Mouse (Mus musculus): ENCODE results near the gene Aebp2.

Gene Aebp2

DNA sequence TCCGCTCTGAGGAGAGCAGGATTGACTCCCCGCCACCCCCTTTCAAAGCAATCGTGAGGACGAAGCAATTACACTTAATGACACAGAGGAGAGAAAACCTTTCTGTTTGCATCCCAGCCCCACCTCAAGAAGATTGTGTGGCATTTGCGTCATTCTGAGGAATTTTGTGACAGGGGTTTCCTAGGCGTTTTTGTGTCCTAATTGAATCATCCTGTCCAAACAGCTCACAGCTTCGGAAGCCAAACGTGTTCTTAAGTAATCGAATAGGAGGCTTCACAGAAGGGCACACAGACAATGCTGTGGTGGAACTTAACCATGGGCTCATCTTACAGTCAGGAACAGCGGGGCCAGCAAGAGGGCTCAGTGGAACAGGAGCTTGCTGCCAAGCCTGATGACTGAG, 15.9 kb upstream of the Aebp2 start:
- CTCF ChIA-PET = no interaction called here

DNA sequence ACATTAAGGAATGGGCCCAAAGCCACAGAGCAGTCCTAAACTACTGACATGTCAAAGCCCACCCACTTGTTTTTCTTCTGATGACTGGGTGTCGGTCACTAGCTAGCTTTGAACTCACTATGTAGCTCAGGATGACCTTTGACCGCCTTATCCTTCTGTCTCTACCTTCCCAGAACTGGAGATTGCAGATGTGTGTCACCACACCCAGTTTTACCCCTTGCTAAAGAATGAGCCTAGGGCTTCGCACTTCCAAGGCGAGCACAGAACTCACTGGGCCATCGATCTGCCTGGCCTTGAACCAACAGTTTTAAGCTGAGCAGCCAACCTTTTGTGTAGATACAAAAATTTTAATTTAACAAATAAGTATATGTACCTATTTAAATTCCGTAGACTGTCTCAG, 13.8 kb upstream of the Aebp2 start:
- CTCF ChIA-PET = no interaction called here

DNA sequence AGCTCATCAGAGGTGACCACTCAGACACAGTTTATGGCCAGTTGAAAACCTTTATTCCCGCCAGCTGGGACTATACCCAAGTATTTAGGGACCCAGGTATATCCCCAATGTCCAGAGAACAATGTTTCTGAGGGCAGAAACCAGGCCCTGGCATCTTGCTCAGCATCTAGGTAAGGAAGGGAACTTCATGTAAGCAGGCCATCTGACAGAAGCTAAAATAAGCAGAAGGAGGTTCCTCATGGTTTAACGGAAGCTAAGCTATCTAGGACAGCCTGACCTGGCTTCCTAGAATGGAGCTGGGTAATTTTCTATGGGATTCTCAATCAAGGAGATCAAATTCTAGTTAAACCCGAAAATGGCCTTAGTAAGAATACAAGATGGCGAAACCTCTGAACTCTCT, 12.9 kb upstream of the Aebp2 start:
- CTCF ChIA-PET = no interaction called here

DNA sequence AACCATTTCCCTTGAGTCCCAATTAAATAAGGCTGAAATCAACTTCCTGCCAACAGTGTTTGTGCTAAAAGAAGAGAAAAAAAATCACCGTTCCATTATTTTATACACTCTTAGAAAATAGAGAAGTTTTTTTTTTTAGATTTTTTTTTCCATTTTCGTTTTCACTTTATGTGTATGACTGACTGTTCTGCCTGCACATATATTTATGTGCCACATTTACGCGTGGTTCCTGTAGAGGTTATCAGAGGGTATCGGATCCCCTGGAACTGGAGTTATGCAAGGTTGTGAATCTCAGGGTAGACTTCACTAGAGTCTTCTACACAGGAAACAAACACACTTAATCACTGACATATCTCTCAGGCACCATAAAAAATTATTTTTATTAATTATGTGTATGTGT, 12.3 kb upstream of the Aebp2 start:
- CTCF ChIA-PET = interaction anchor here (0.6 kb wide), 1 partner anchor 224 kb away, joined by 3 read pairs; no protein-coding TSS in a partner anchor

DNA sequence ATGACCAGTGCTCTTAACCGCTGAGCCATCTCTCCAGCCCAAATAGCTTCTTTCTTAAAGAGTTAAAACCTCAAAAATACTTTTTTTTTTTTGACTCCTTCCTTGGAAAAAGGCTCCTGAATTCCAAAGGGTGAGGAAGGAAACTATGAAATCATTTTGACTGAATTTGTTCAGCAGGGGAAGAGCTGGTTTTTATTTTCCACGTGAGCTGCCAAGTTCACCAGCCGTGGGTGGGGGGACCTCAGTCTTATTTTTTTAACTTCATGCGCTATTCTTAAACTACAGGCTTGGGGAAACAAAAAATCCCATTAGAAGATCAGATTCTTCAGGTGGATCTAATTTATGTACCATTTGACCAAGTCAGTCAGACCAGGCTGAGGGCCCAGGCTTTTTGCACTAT, 11.2 kb upstream of the Aebp2 start:
- CTCF ChIA-PET = interaction anchor here (0.6 to 0.7 kb wide), 2 partner anchors 26 to 101 kb away, joined by 3 to 5 read pairs; no protein-coding TSS in a partner anchor

DNA sequence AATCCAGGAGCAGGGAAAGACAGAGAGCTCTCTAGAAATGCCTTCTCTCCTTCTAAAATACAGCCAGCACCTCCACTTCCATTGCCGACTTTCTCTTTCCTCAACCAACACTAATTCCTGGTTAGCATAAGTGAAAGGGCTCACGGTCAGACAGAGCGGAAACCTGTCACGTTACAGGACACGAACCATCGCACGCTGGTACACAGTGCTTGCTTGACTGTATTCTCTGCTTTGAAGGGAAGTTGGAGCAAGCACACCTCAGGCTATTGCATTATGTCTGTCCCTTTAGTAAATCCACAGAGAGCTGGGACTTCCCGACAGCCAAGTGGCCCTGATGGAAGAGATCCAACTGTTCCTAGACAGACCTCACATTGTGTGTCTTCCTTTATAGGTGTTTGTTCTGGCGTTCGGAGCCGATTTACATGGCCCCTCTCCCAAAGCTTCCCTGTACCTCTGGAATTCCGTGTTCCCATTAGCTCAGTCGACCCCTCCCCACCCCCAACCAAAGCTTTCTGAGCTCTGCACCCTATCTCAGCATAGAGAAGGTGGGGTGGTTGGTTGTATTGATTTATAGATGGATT, 10.5 kb upstream of the Aebp2 start:
- CTCF ChIA-PET = interaction anchor here (0.7 kb wide), 1 partner anchor 25 kb away, joined by 5 read pairs; no protein-coding TSS in a partner anchor

DNA sequence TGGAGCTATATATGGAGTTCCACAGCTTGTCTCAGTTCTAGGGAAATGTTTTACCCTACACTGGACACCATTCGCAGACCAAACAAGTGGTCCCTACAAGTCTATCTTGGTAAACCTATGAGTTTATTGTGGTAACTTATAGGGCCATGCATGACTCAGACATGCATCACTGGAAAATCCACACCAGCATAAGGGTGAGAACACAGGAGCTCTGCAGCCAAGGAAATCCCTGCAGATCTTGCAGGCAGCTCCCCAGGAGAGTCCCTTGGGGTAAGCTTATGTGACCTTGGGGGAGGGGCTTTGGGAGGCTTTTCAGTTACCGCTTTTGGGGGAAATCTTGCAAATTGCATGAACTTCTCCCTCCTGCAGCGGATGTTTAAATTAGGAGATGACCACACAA, 8.6 kb upstream of the Aebp2 start:
- CTCF ChIA-PET = interaction anchor here (0.6 to 0.7 kb wide), 2 partner anchors 8 to 1761 kb away, joined by 4 read pairs; no protein-coding TSS in a partner anchor

DNA sequence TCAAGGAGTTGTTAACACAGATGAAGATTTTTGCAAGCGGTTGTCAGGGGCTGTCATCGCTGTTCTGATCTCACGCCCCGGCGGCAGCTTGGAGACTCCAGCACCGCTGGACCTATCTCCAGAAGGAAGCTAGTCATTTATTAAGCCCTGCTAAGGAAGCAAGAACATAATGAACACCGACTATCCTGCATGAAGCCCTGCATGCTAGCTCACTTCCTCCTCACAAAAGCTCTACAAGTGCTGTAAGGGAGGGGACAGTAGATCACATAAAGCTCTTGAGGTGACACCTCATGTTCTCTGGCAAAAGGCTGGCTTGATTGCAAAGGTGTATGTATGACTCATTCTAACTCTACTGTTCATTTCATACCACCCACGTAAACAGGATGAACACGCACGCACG, 7.8 kb upstream of the Aebp2 start:
- CTCF ChIA-PET = no interaction called here

DNA sequence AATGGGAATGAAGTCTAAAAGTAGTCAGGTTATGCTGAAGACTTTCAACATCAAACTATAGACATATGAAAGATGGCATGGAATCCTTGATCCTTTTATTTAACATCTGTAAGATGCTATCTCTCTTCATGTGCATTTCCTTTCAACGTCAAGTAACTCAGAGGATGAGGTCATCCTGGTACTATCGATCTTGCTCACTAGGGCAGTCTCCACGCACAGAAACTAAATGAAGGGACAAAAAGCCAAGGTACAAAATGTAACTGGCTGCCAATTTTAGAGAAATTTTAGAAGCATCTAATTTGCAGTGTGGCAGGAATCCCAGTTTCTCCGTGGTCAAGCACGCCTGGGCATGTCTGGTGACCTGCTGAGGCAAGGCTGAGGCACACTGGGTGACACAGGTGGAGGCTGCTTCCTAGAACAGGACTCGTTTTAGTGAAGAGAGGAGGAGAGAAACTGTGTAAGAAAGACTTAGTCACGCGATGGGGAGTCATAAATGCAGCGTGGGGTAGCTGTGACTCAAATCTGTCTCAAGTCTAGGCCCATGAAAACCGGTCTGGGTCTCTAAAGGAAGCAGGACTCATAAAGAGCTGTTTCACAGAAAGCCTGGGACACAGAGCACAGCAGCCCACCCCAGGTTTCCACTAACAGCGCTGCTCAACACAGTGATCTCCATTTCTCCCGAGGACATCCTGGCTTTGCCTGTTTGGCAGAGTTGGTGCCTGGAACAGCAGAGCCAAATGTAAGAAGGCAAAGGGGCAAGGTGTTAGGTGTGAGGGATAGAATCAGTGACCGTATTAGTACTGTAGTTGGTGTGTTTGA, 1.7 kb upstream of the Aebp2 start:
- CTCF ChIA-PET = no interaction called here

DNA sequence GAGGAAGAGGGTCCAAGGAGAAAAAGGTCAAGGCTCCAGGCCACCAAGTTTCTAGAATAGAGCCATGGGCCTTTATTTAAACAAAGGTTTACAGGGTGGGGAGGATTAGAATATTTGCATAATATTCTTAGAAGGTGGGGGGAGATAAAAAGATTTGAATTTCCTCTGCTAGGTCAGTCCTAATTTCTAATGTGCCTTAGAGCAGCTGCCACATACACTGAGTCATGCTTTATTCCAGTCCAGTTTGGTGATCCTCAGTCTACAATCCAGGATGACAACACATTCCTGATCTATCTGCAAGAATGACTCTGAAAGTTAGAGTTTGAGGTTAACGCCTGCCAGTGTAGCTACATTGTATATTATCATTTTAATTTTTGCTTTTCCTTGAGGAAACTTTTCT, 841 bp upstream of the Aebp2 start:
- CTCF ChIA-PET = interaction anchor here (0.6 to 0.7 kb wide), 2 partner anchors 8 to 153 kb away, joined by 4 to 6 read pairs; no protein-coding TSS in a partner anchor

DNA sequence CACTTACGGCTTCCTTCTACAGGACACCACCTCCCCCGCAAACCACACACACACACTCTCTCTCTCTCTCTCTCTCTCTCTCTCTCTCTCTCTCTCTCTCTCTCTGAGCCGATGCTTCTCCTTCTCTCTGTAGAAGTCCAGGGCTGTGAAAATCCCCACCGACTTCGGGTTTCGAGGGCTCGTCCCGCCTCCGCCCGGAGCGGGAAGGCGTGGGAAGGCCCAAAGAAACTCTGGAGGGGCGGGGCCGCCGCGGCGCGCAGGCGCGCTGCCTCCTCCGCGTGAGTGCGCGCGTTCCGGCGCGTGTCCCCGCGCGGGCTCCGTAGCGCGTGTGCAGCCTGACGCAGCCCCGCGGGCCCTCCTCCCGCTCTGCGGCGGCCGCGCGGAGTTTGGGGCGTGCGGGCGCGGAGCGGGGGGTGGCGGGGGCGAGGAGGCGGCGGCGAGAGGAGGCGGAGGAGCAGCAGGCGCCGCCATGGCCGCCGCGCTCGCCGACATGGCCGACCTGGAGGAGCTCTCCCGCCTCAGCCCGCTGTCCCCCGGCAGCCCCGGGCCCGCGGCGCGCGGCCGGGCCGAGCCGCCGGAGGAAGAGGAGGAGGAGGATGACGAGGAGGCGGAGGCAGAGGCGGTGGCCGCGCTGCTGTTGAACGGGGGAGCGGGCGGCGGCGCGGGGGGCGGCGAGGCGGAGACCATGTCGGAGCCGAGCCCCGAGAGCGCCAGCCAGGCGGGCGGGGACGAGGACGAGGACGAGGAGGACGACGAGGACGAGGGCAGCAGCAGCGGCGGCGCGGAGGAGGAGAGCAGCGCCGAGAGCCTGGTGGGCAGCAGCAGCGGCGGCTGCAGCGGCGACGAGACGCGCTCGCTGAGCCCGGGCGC, 998 bp downstream of the Aebp2 start:
- CTCF ChIA-PET = no interaction called here

DNA sequence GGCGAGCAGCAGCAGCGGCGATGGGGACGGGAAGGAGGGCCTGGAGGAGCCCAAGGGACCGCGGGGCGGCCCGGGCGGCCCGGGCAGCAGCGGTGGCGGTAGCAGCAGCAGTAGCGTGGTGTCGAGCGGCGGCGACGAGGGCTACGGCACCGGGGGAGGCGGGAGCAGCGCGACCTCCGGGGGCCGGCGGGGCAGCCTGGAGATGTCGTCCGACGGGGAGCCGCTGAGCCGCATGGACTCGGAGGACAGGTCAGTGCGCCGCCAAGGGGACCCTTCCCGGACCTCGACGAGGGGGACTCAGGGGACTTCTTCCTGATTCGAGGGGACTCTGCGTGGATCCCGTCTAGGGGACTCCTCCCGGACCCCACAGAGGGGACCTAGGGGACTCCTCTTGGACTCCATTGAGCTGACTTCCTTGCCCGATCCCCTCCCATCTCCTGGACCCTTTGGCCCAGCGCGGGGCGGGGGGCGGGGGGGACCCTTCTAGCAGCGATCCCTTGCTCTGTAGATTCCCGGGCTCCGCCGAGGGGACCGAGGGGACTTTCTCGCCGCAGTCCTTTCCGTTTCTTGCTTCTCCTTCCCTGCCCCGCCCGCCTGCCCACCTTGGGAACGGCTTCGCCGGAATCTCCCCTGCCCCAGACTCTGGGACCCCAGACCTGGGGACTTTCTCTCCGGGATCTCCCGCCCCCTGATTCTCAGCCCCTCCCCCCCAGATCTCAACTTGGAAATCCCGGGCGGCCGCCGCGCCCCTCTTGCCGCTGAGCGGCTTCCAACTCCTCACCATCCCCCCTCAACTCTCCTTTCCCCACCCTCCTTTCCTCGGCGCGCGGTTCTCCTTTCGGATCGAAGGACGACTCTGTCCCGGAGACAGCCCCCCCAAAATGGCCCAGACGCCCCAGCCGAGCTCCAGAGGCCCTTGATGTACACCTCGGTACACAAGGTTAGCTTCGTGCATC, 1.9 kb downstream of the Aebp2 start:
- CTCF ChIA-PET = interaction anchor here (0.5 kb wide), 1 partner anchor 1761 kb away, joined by 5 read pairs; no protein-coding TSS in a partner anchor

DNA sequence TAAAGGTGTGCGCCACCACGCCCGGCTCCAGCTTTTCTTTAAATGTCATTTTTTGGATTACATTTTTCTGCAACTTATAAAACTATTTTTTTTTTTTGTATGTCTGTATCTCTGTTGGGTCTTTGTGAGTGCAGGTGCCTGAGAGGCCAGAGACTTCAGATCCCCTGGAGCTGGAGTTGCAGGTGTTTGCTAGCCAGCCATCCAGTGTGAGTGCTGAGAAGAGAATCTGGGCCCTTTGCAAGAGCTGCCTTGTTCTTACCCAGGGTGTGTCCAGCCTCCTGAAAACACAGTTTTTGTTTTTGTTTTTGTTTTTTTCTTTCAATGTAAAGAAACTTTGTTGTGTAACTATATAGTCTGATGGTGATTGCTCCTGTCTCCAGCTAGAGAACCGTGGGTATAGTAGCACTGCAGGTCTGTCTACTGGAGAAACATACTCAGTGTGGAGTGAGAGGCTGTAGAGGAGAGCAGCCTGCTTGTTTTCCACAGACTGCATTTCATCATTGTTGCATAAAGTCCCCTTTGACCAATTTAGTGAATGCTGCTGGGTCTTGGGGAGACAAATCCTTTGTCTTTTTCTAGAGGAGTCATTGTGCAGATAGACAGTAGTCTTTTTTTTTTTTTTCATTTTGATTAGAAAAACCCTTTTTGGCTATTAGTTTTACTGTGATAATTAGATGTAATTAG, 6.9 kb downstream of the Aebp2 start:
- CTCF ChIA-PET = no interaction called here

DNA sequence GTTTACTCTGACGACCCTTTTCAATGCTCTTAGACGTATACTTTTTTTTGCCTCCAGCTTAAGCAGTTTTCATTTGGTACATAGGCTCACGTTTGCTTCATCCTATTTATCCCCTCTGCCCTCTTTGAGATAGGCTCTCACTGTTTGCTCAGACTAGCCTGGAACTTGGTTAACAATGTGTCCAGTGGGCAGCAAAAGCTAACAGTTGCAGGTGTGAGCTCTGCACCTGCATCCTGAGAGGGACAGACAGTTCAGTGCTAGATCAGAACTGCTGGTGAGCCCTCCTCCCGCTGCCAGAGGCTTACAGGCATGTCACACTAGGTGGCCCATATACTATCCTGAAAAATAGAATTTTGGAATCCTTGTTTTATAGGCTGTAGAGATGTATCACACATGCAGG, 7.8 kb downstream of the Aebp2 start:
- CTCF ChIA-PET = no interaction called here

DNA sequence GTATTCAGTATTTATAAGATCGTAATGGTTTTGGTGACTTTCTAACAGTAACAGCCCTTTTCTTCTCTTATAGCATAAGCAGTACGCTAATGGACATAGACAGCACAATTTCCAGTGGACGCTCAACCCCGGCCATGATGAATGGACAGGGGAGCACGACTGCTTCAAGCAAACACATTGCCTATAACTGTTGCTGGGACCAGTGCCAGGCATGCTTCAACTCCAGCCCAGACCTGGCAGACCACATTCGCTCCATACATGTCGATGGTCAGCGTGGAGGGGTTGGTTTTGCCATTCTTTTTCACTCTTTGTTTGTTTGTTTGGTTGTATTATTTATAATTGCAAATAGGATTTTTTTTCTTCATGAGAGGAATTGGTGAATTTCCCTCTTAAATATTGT, 11.2 kb downstream of the Aebp2 start:
- CTCF ChIA-PET = no interaction called here

DNA sequence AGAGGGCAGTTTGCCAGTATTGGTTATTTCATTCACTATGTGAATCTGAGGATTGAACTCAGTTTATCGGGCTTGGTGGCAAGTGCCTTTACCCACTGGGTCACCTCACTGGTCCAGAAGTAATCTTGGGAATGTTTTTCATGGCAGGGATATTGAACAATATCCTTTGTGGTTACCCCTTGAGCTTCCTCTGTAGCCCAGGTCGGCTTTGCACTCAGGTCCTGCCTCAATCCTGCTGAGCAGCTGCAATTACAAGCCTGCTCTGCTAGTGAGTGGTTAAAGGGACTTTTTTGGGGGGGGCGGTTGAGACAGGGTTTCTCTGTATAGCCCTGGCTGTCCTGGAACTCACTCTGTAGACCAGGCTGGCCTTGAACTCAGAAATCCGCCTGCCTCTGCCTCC, 13.8 kb downstream of the Aebp2 start:
- CTCF ChIA-PET = no interaction called here

DNA sequence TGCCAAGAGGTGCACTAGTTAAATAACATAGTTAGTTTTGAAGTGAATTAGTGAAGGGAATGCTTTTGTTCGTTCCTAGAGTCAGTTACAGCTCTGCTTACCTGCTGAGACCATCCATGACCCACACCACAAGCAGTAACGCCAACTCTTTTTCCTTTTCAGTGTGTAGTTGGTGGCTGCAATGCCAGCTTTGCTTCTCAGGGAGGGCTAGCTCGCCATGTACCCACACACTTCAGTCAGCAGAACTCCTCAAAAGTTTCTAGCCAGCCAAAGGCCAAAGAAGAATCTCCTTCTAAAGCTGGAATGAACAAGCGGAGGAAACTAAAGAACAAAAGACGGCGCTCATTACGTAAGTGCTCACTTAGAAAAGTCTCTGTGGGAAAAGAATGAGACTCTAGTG, 19.5 kb downstream of the Aebp2 start:
- CTCF ChIA-PET = no interaction called here

DNA sequence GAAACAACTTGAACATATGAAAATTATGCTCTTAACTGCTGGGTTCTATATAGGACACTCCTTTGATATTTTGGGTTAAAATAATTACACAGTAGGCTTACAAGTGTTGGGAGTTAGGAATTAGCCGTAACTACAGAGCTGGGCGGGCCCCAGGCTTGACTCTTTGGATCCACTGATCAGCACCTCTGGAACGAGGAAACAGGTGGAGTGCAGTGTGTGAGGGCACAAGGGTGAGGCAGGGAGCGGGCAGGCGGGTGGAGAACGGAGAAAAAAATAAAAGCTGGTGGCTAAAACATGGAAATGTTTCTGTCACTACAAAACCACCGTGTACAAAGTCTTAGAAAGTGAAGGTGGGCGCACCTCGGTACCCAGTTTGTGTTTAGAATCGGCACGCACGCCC, 20.2 kb downstream of the Aebp2 start:
- CTCF ChIA-PET = interaction anchor here (0.6 kb wide), 1 partner anchor 39 kb away, joined by 4 read pairs; no protein-coding TSS in a partner anchor

DNA sequence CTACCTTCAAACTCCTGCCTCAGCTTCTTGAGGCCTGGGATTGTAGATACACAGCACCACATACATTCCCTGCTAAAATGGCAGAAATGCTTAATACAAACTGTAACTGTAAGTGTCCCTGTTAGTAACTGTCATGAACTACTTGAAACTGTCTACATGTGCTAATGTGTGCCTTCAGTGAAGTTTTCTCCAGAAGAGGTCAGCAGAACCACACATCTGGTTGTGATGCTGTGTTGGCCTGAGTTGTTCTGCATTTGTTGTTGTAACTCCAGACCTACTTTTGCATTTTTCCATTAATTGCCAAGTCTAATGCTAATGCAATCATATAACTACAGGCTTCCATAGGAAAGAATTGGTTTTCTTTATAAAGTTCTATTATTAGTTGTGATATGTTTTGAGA, 23.5 kb downstream of the Aebp2 start:
- CTCF ChIA-PET = no interaction called here

DNA sequence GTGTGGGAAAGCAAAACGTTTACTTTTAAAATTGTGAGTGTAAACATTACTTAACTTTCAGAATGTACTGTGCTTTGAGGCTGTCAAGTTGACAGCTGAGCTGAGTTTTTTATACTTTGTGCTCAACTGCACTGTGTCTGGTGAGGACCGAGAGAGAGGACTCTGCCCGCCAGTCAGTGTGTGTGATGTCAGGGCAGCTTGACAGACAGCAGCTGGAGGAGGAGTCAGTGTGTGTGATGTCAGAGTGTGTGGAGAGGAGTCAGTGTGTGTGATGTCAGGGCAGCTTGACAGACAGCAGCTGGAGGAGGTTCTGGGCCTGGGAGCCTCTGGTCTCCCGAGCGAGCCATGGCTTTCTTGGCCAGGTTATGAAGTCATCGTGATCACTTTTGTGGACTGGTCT, 24.4 kb downstream of the Aebp2 start:
- CTCF ChIA-PET = interaction anchor here (0.7 kb wide), 1 partner anchor 1698 kb away, joined by 7 read pairs; no protein-coding TSS in a partner anchor

DNA sequence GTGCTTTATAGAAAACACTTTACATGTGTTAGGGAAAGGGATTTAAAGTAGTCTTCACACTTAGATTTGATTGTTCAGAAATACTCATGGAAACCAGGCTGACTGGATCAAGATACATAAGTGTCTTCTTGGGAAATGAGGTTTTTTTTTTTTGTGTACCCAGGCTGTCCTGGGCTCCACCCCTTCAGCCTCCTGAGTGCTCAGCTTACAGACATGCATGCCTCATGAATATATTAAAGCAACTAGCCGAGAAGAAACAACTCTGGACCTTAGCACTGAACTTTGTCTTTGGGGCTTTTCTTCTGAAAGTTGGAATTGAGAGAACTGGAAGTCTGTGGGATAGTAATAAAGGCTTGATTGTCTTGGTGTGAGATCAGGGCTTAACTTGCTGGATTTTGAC, 27.3 kb downstream of the Aebp2 start:
- CTCF ChIA-PET = no interaction called here

Measured in spleen, embryonic (tissue).